Mouse (Mus musculus) CH12.LX (cell line): ENCODE data around the gene Tex21. TPM values are rescaled to one million over a fixed set of nuclear protein-coding genes. Genes with fewer than 3 reads are reported as not detected.

ENCODE experiments used
- DNase-seq: peaks from one replicate; pipeline ENCODE4 v3.0.0-alpha.2; 2013; ENCODE audit errors: extremely low read depth
- H3K27ac ChIP-seq: 2 replicates; pipeline ENCODE4 v1.5.1; 2012; ENCODE audit warnings: low read depth, mild to moderate bottlenecking, control low read depth, moderate library complexity; ENCODE audit not compliant: insufficient read depth
- H3K27me3 ChIP-seq: replicated peaks from 2 replicates; pipeline ENCODE3; 2012; ENCODE audit warnings: inconsistent platforms
- H3K36me3 ChIP-seq, 2 experiments: replicated peaks in 1 of 2; 2 replicates each; pipeline versions ENCODE3 to v1.6.1; 2012; ENCODE audit warnings: inconsistent platforms in 1 of 2, low read length in 1 of 2, mild to moderate bottlenecking in 1 of 2, mixed read lengths in 1 of 2, moderate library complexity in 1 of 2; ENCODE audit not compliant: control insufficient read depth in 1 of 2, insufficient read depth in 1 of 2
- H3K4me1 ChIP-seq, 2 experiments: 2 replicates each; pipeline ENCODE4 v1.6.1; 2012; ENCODE audit warnings: inconsistent platforms in 1 of 2, moderate library complexity in 1 of 2; ENCODE audit not compliant: insufficient read depth in 2 of 2, control insufficient read depth in 1 of 2
- H3K4me2 ChIP-seq: 2 replicates; pipeline ENCODE4 v1.6.1; 2012; ENCODE audit warnings: low read depth, mild to moderate bottlenecking, control low read depth; ENCODE audit not compliant: poor library complexity, insufficient read depth, severe bottlenecking
- H3K4me3 ChIP-seq, 3 experiments: fragments of 150-350 bp in 1 of 3; sonication (generic) in 1 of 3; replicated peaks in 1 of 3; 2 replicates each; pipeline versions ENCODE3 to v1.5.1; 2011 to 2012; ENCODE audit warnings: low read depth in 2 of 3, low read length in 2 of 3, mild to moderate bottlenecking in 2 of 3, moderate library complexity in 2 of 3, control low read depth in 1 of 3, improper control_type of control experiment in 1 of 3, inconsistent platforms in 1 of 3, mixed read lengths in 1 of 3; ENCODE audit not compliant: poor library complexity in 1 of 3
- H3K79me2 ChIP-seq: replicated peaks from 2 replicates; pipeline ENCODE4 v1.6.1; 2012; ENCODE audit warnings: mild to moderate bottlenecking, moderate library complexity; ENCODE audit not compliant: control insufficient read depth, poor library complexity, insufficient read depth, severe bottlenecking; ENCODE audit errors: extremely low read depth
- H3K9ac ChIP-seq: 2 replicates; pipeline ENCODE4 v1.6.1; 2012; ENCODE audit warnings: low read depth, mild to moderate bottlenecking, control low read depth, moderate library complexity; ENCODE audit not compliant: insufficient read depth
- H3K9me3 ChIP-seq: replicated peaks from 2 replicates; pipeline ENCODE3; 2012; ENCODE audit warnings: low read length, inconsistent platforms, mixed read lengths
- BHLHE40 ChIP-seq: IDR thresholded peaks from 2 replicates; pipeline ENCODE4 v1.6.1; 2011; ENCODE audit warnings: mild to moderate bottlenecking, low read depth, low read length, improper control_type of control experiment
- CHD2 ChIP-seq: IDR thresholded peaks from 2 replicates; pipeline ENCODE4 v1.6.1; 2011; ENCODE audit warnings: low read length, improper control_type of control experiment
- EP300 ChIP-seq: IDR thresholded peaks from 2 replicates; pipeline ENCODE4 v1.6.1; 2011; ENCODE audit warnings: low read length, improper control_type of control experiment
- ETS1 ChIP-seq: conservative IDR thresholded peaks from 2 replicates; pipeline ENCODE4 v1.6.1; 2012; ENCODE audit warnings: low read depth, mild to moderate bottlenecking, inconsistent platforms, low read length, improper control_type of control experiment, moderate library complexity
- GABPA ChIP-seq: IDR thresholded peaks from 2 replicates; pipeline ENCODE4 v1.6.1; 2012; ENCODE audit warnings: low read depth, low read length, improper control_type of control experiment, inconsistent platforms; ENCODE audit not compliant: insufficient replicate concordance
- JUN ChIP-seq: IDR thresholded peaks from 2 replicates; pipeline ENCODE4 v1.6.1; 2011; ENCODE audit warnings: low read depth, mild to moderate bottlenecking, low read length, improper control_type of control experiment, moderate library complexity; ENCODE audit not compliant: insufficient read depth
- KAT2A ChIP-seq: IDR thresholded peaks from 2 replicates; pipeline ENCODE4 v1.6.1; 2012; ENCODE audit warnings: low read length, improper control_type of control experiment, inconsistent platforms; ENCODE audit not compliant: insufficient replicate concordance
- MAFK ChIP-seq: IDR thresholded peaks from 2 replicates; pipeline ENCODE4 v1.6.1; 2011; ENCODE audit warnings: low read length, improper control_type of control experiment; ENCODE audit not compliant: insufficient replicate concordance
- MAX ChIP-seq: IDR thresholded peaks from 2 replicates; pipeline ENCODE4 v1.6.1; 2011; ENCODE audit warnings: low read length, improper control_type of control experiment
- MAZ ChIP-seq: IDR thresholded peaks from 2 replicates; pipeline ENCODE4 v1.6.1; 2012; ENCODE audit warnings: low read depth, mild to moderate bottlenecking, inconsistent platforms, low read length, improper control_type of control experiment, moderate library complexity
- NRF1 ChIP-seq: IDR thresholded peaks from 2 replicates; pipeline ENCODE4 v1.6.1; 2014; ENCODE audit warnings: low read depth, mild to moderate bottlenecking, inconsistent platforms, low read length, improper control_type of control experiment, moderate library complexity
- POLR2A ChIP-seq: IDR thresholded peaks from 2 replicates; pipeline ENCODE4 v1.6.1; 2011; ENCODE audit warnings: low read depth, mild to moderate bottlenecking, improper control_type of control experiment, low read length
- RCOR1 ChIP-seq: conservative IDR thresholded peaks from 2 replicates; pipeline ENCODE4 v1.6.1; 2012; ENCODE audit warnings: low read depth, mild to moderate bottlenecking, inconsistent platforms, low read length, improper control_type of control experiment
- SIN3A ChIP-seq: IDR thresholded peaks from 2 replicates; pipeline ENCODE4 v1.6.1; 2012; ENCODE audit warnings: low read length, improper control_type of control experiment, inconsistent platforms
- TBP ChIP-seq: conservative IDR thresholded peaks from 2 replicates; pipeline ENCODE4 v1.6.1; 2011; ENCODE audit warnings: low read depth, low read length, improper control_type of control experiment
- TCF12 ChIP-seq: IDR thresholded peaks from 2 replicates; pipeline ENCODE4 v1.6.1; 2014; ENCODE audit warnings: low read depth, mild to moderate bottlenecking, inconsistent platforms, low read length, improper control_type of control experiment
- USF1 ChIP-seq: IDR thresholded peaks from 2 replicates; pipeline ENCODE4 v1.6.1; 2014; ENCODE audit warnings: low read depth, mild to moderate bottlenecking, inconsistent platforms, low read length, improper control_type of control experiment
- ZKSCAN1 ChIP-seq: IDR thresholded peaks from 2 replicates; pipeline ENCODE4 v1.6.1; 2012; ENCODE audit warnings: low read depth, inconsistent platforms, low read length, improper control_type of control experiment, borderline replicate concordance
- ZMIZ1 ChIP-seq: IDR thresholded peaks from 2 replicates; pipeline ENCODE4 v1.6.1; 2012; ENCODE audit warnings: low read depth, mild to moderate bottlenecking, inconsistent platforms, low read length, improper control_type of control experiment
- dilution Hi-C: fragments of 300-500 bp; cut with MboI; formaldehyde crosslinking; loops from 2 replicates; pipeline ENCODE4 v1.14.3; 2020; ENCODE audit warnings: low sequenced_read_pairs; ENCODE audit not compliant: extremely low pct_unique_long_range_greater_than_20kb, extremely low pct_ligation_motif_present
- in situ Hi-C: fragments of 300-500 bp; cut with MboI; formaldehyde crosslinking; loops from 3 replicates; pipeline ENCODE4 v1.14.3; 2019; ENCODE audit warnings: low sequenced_read_pairs, low pct_ligation_motif_present, low pct_unique_long_range_greater_than_20kb, mixed read lengths
- polyA plus RNA-seq: library from polyadenylated mRNA; unstranded; fragments of >175 nt; gene quantifications from 2 replicates; pipeline ENCODE4 v1.2.1, GENCODE M21; 2012; ENCODE audit warnings: low read depth; ENCODE audit not compliant: insufficient read length
- total RNA-seq, 2 experiments: library from RNA; depleted of rRNA; stranded (reverse); fragments of 300-350 nt in 1 of 2; fragments of >200 nt in 1 of 2; gene quantifications; 2 replicates each; pipeline ENCODE4 v1.2.3; 2012 to 2014

Gene Tex21
- total and polyA plus RNA-seq, 3 experiments: 0.11 to 0.42 (median 0.29) TPM

- H3K4me2 ChIP-seq: no peak overlapping the region
- H3K27me3 ChIP-seq: no peaks in the 10 kb centered on the region
- H3K36me3 ChIP-seq: no peaks in the 10 kb centered on the region
- DNase-seq: no peak
- H3K4me1 ChIP-seq: peaks cover 0 to 5% of the 10 kb centered on the region in 2 experiments
- no peak overlapping the region for H3K4me3 ChIP-seq
- in situ Hi-C loops: loop anchor here (25.0 kb wide), 1 partner anchor 399 kb away; no protein-coding TSS in a partner anchor
- dilution Hi-C loops: no loop called here
- H3K27ac ChIP-seq: no peak overlapping the region
- no peak for TF ChIP-seq NRF1
- no peak for TF ChIP-seq GABPA
- TF ChIP-seq SIN3A: no peak
- no peak for TF ChIP-seq USF1
- no peak for TF ChIP-seq MAFK
- no peaks in the 10 kb centered on the region for H3K79me2 ChIP-seq
- no peak overlapping the region for H3K9ac ChIP-seq
- no peaks in the 10 kb centered on the region for H3K9me3 ChIP-seq
These were observed 60.1 kb downstream of the Tex21 start for GRCm38 (mm10) chr12:76186473-76186872.

- in situ Hi-C loops (loop anchor here (25.0 kb wide), 1 partner anchor 398 kb away; no protein-coding TSS in a partner anchor), dilution Hi-C loops (no loop called here)
- Histone ChIP-seq H3K27me3 (no peaks in the 10 kb centered on the region), H3K27ac (no peak overlapping the region), H3K9ac (no peak overlapping the region), H3K4me2 (no peak overlapping the region), H3K36me3 (no peaks in the 10 kb centered on the region), H3K4me1 (no peaks in the 10 kb centered on the region; a peak in 1 of 4 replicates), H3K4me3 (no peak overlapping the region), H3K79me2 (no peaks in the 10 kb centered on the region), H3K9me3 (no peaks in the 10 kb centered on the region)
- TF ChIP-seq BHLHE40 (peak; percentile 31; the same call in 1 of the 2 replicates), RCOR1 (no peak)
- no peak for DNase-seq
These were observed 61.3 kb downstream of the Tex21 start for GRCm38 (mm10) chr12:76185167-76185816.

GRCm38 (mm10) chr12:76184271-76184670, 62.3 kb downstream of the Tex21 start:
- no peaks in the 10 kb centered on the region; a peak in 1 of 4 replicates for H3K4me1 ChIP-seq
- dilution Hi-C loops: no loop called here

More at GRCm38 (mm10) chr12:76184271-76184670, 62.3 kb downstream of the Tex21 start:
- Histone ChIP-seq H3K4me2 (no peak overlapping the region), H3K9ac (no peak overlapping the region), H3K36me3 (no peaks in the 10 kb centered on the region), H3K9me3 (no peaks in the 10 kb centered on the region), H3K4me3 (no peak overlapping the region), H3K79me2 (no peaks in the 10 kb centered on the region), H3K27me3 (no peaks in the 10 kb centered on the region), H3K27ac (no peak overlapping the region)
- in situ Hi-C loops: loop anchor here (25.0 kb wide), 1 partner anchor 397 kb away; no protein-coding TSS in a partner anchor
- TF ChIP-seq SIN3A (no peak), ZKSCAN1 (no peak), POLR2A (no peak), EP300 (no peak), MAZ (no peak), ZMIZ1 (no peak), MAX (no peak), BHLHE40 (no peak), GABPA (no peak), TCF12 (no peak), CHD2 (no peak), ETS1 (no peak), TBP (no peak), JUN (no peak), KAT2A (no peak)
- no peak for DNase-seq
